Mouse (Mus musculus) CH12.LX (cell line): Measurements from ENCODE around the gene 1700123O20Rik. TPM values are rescaled to one million over a fixed set of nuclear protein-coding genes. Genes with fewer than 3 reads are reported as not detected.

Experiments used
- DNase-seq: peaks from one replicate; pipeline ENCODE4 v3.0.0-alpha.2; 2013; ENCODE audit errors: extremely low read depth
- H3K27ac ChIP-seq: 2 replicates; pipeline ENCODE4 v1.5.1; 2012; ENCODE audit warnings: low read depth, mild to moderate bottlenecking, control low read depth, moderate library complexity; ENCODE audit not compliant: insufficient read depth
- H3K27me3 ChIP-seq: replicated peaks from 2 replicates; pipeline ENCODE3; 2012; ENCODE audit warnings: inconsistent platforms
- H3K36me3 ChIP-seq, 2 experiments: replicated peaks in 1 of 2; 2 replicates each; pipeline versions ENCODE3 to v1.6.1; 2012; ENCODE audit warnings: inconsistent platforms in 1 of 2, low read length in 1 of 2, mild to moderate bottlenecking in 1 of 2, mixed read lengths in 1 of 2, moderate library complexity in 1 of 2; ENCODE audit not compliant: control insufficient read depth in 1 of 2, insufficient read depth in 1 of 2
- H3K4me1 ChIP-seq, 2 experiments: 2 replicates each; pipeline ENCODE4 v1.6.1; 2012; ENCODE audit warnings: inconsistent platforms in 1 of 2, moderate library complexity in 1 of 2; ENCODE audit not compliant: insufficient read depth in 2 of 2, control insufficient read depth in 1 of 2
- H3K4me2 ChIP-seq: 2 replicates; pipeline ENCODE4 v1.6.1; 2012; ENCODE audit warnings: low read depth, mild to moderate bottlenecking, control low read depth; ENCODE audit not compliant: poor library complexity, insufficient read depth, severe bottlenecking
- H3K4me3 ChIP-seq, 3 experiments: fragments of 150-350 bp in 1 of 3; sonication (generic) in 1 of 3; replicated peaks in 1 of 3; 2 replicates each; pipeline versions ENCODE3 to v1.5.1; 2011 to 2012; ENCODE audit warnings: low read depth in 2 of 3, low read length in 2 of 3, mild to moderate bottlenecking in 2 of 3, moderate library complexity in 2 of 3, control low read depth in 1 of 3, improper control_type of control experiment in 1 of 3, inconsistent platforms in 1 of 3, mixed read lengths in 1 of 3; ENCODE audit not compliant: poor library complexity in 1 of 3
- H3K79me2 ChIP-seq: replicated peaks from 2 replicates; pipeline ENCODE4 v1.6.1; 2012; ENCODE audit warnings: mild to moderate bottlenecking, moderate library complexity; ENCODE audit not compliant: control insufficient read depth, poor library complexity, insufficient read depth, severe bottlenecking; ENCODE audit errors: extremely low read depth
- H3K9ac ChIP-seq: 2 replicates; pipeline ENCODE4 v1.6.1; 2012; ENCODE audit warnings: low read depth, mild to moderate bottlenecking, control low read depth, moderate library complexity; ENCODE audit not compliant: insufficient read depth
- H3K9me3 ChIP-seq: replicated peaks from 2 replicates; pipeline ENCODE3; 2012; ENCODE audit warnings: low read length, inconsistent platforms, mixed read lengths
- BHLHE40 ChIP-seq: IDR thresholded peaks from 2 replicates; pipeline ENCODE4 v1.6.1; 2011; ENCODE audit warnings: mild to moderate bottlenecking, low read depth, low read length, improper control_type of control experiment
- CHD1 ChIP-seq: IDR thresholded peaks from 2 replicates; pipeline ENCODE4 v1.6.1; 2012; ENCODE audit warnings: low read depth, low read length, improper control_type of control experiment, inconsistent platforms
- CHD2 ChIP-seq: IDR thresholded peaks from 2 replicates; pipeline ENCODE4 v1.6.1; 2011; ENCODE audit warnings: low read length, improper control_type of control experiment
- CTCF ChIP-seq, 2 experiments: IDR thresholded peaks in 1 of 2; conservative IDR thresholded peaks in 1 of 2; 2 replicates each; pipeline ENCODE4 v1.5.1; 2011 to 2012; ENCODE audit warnings: low read depth in 2 of 2, low read length in 2 of 2, improper control_type of control experiment in 1 of 2, inconsistent platforms in 1 of 2, mild to moderate bottlenecking in 1 of 2, moderate library complexity in 1 of 2
- E2F4 ChIP-seq: IDR thresholded peaks from 2 replicates; pipeline ENCODE4 v1.6.1; 2011; ENCODE audit warnings: low read depth, low read length, improper control_type of control experiment; ENCODE audit not compliant: insufficient replicate concordance
- ELF1 ChIP-seq: IDR thresholded peaks from 2 replicates; pipeline ENCODE4 v1.6.1; 2014; ENCODE audit warnings: low read depth, mild to moderate bottlenecking, inconsistent platforms, low read length, improper control_type of control experiment
- EP300 ChIP-seq: IDR thresholded peaks from 2 replicates; pipeline ENCODE4 v1.6.1; 2011; ENCODE audit warnings: low read length, improper control_type of control experiment
- ETS1 ChIP-seq: conservative IDR thresholded peaks from 2 replicates; pipeline ENCODE4 v1.6.1; 2012; ENCODE audit warnings: low read depth, mild to moderate bottlenecking, inconsistent platforms, low read length, improper control_type of control experiment, moderate library complexity
- GABPA ChIP-seq: IDR thresholded peaks from 2 replicates; pipeline ENCODE4 v1.6.1; 2012; ENCODE audit warnings: low read depth, low read length, improper control_type of control experiment, inconsistent platforms; ENCODE audit not compliant: insufficient replicate concordance
- HCFC1 ChIP-seq: IDR thresholded peaks from 2 replicates; pipeline ENCODE4 v1.6.1; 2012; ENCODE audit warnings: low read depth, mild to moderate bottlenecking, inconsistent platforms, low read length, improper control_type of control experiment
- IRF4 ChIP-seq: IDR thresholded peaks from 2 replicates; pipeline ENCODE4 v1.6.1; 2014; ENCODE audit warnings: low read depth, mild to moderate bottlenecking, inconsistent platforms, low read length, improper control_type of control experiment
- JUN ChIP-seq: IDR thresholded peaks from 2 replicates; pipeline ENCODE4 v1.6.1; 2011; ENCODE audit warnings: low read depth, mild to moderate bottlenecking, low read length, improper control_type of control experiment, moderate library complexity; ENCODE audit not compliant: insufficient read depth
- JUND ChIP-seq: conservative IDR thresholded peaks from 2 replicates; pipeline ENCODE4 v1.6.1; 2011; ENCODE audit warnings: low read depth, low read length, improper control_type of control experiment
- KAT2A ChIP-seq: IDR thresholded peaks from 2 replicates; pipeline ENCODE4 v1.6.1; 2012; ENCODE audit warnings: low read length, improper control_type of control experiment, inconsistent platforms; ENCODE audit not compliant: insufficient replicate concordance
- MAFK ChIP-seq: IDR thresholded peaks from 2 replicates; pipeline ENCODE4 v1.6.1; 2011; ENCODE audit warnings: low read length, improper control_type of control experiment; ENCODE audit not compliant: insufficient replicate concordance
- MAX ChIP-seq: IDR thresholded peaks from 2 replicates; pipeline ENCODE4 v1.6.1; 2011; ENCODE audit warnings: low read length, improper control_type of control experiment
- MAZ ChIP-seq: IDR thresholded peaks from 2 replicates; pipeline ENCODE4 v1.6.1; 2012; ENCODE audit warnings: low read depth, mild to moderate bottlenecking, inconsistent platforms, low read length, improper control_type of control experiment, moderate library complexity
- MEF2A ChIP-seq: IDR thresholded peaks from 2 replicates; pipeline ENCODE4 v1.6.1; 2014; ENCODE audit warnings: low read depth, mild to moderate bottlenecking, inconsistent platforms, low read length, improper control_type of control experiment, borderline replicate concordance
- MXI1 ChIP-seq: IDR thresholded peaks from 2 replicates; pipeline ENCODE4 v1.6.1; 2011; ENCODE audit warnings: mild to moderate bottlenecking, low read depth, low read length, improper control_type of control experiment
- MYC ChIP-seq: IDR thresholded peaks from 2 replicates; pipeline ENCODE4 v1.6.1; 2011; ENCODE audit warnings: low read depth, mild to moderate bottlenecking, improper control_type of control experiment, low read length
- NELFE ChIP-seq: IDR thresholded peaks from 2 replicates; pipeline ENCODE4 v1.6.1; 2011; ENCODE audit warnings: low read depth, low read length, improper control_type of control experiment
- NRF1 ChIP-seq: IDR thresholded peaks from 2 replicates; pipeline ENCODE4 v1.6.1; 2014; ENCODE audit warnings: low read depth, mild to moderate bottlenecking, inconsistent platforms, low read length, improper control_type of control experiment, moderate library complexity
- PAX5 ChIP-seq: IDR thresholded peaks from 2 replicates; pipeline ENCODE4 v1.6.1; 2012; ENCODE audit warnings: low read length, inconsistent platforms, mixed read lengths
- POLR2A ChIP-seq: IDR thresholded peaks from 2 replicates; pipeline ENCODE4 v1.6.1; 2011; ENCODE audit warnings: low read depth, mild to moderate bottlenecking, improper control_type of control experiment, low read length
- POLR2AphosphoS2 ChIP-seq: IDR thresholded peaks from 2 replicates; pipeline ENCODE4 v1.6.1; 2011; ENCODE audit warnings: low read depth, low read length, improper control_type of control experiment
- RAD21 ChIP-seq: IDR thresholded peaks from 2 replicates; pipeline ENCODE4 v1.6.1; 2011; ENCODE audit warnings: low read depth, mild to moderate bottlenecking, low read length, improper control_type of control experiment, moderate library complexity
- RCOR1 ChIP-seq: conservative IDR thresholded peaks from 2 replicates; pipeline ENCODE4 v1.6.1; 2012; ENCODE audit warnings: low read depth, mild to moderate bottlenecking, inconsistent platforms, low read length, improper control_type of control experiment
- SIN3A ChIP-seq: IDR thresholded peaks from 2 replicates; pipeline ENCODE4 v1.6.1; 2012; ENCODE audit warnings: low read length, improper control_type of control experiment, inconsistent platforms
- SMC3 ChIP-seq: IDR thresholded peaks from 2 replicates; pipeline ENCODE4 v1.6.1; 2011; ENCODE audit warnings: low read depth, low read length, improper control_type of control experiment
- TBP ChIP-seq: conservative IDR thresholded peaks from 2 replicates; pipeline ENCODE4 v1.6.1; 2011; ENCODE audit warnings: low read depth, low read length, improper control_type of control experiment
- TCF12 ChIP-seq: IDR thresholded peaks from 2 replicates; pipeline ENCODE4 v1.6.1; 2014; ENCODE audit warnings: low read depth, mild to moderate bottlenecking, inconsistent platforms, low read length, improper control_type of control experiment
- UBTF ChIP-seq: IDR thresholded peaks from 2 replicates; pipeline ENCODE4 v1.6.1; 2012; ENCODE audit warnings: low read depth, mild to moderate bottlenecking, inconsistent platforms, low read length, improper control_type of control experiment, moderate library complexity
- USF1 ChIP-seq: IDR thresholded peaks from 2 replicates; pipeline ENCODE4 v1.6.1; 2014; ENCODE audit warnings: low read depth, mild to moderate bottlenecking, inconsistent platforms, low read length, improper control_type of control experiment
- USF2 ChIP-seq: conservative IDR thresholded peaks from 2 replicates; pipeline ENCODE4 v1.6.1; 2011; ENCODE audit warnings: low read depth, low read length, improper control_type of control experiment
- ZC3H11A ChIP-seq: IDR thresholded peaks from 2 replicates; pipeline ENCODE4 v1.6.1; 2012; ENCODE audit warnings: low read depth, mild to moderate bottlenecking, inconsistent platforms, low read length, improper control_type of control experiment
- ZKSCAN1 ChIP-seq: IDR thresholded peaks from 2 replicates; pipeline ENCODE4 v1.6.1; 2012; ENCODE audit warnings: low read depth, inconsistent platforms, low read length, improper control_type of control experiment, borderline replicate concordance
- ZMIZ1 ChIP-seq: IDR thresholded peaks from 2 replicates; pipeline ENCODE4 v1.6.1; 2012; ENCODE audit warnings: low read depth, mild to moderate bottlenecking, inconsistent platforms, low read length, improper control_type of control experiment
- ZNF384 ChIP-seq: IDR thresholded peaks from 2 replicates; pipeline ENCODE4 v1.6.1; 2012; ENCODE audit warnings: low read depth, low read length, improper control_type of control experiment, inconsistent platforms
- dilution Hi-C: fragments of 300-500 bp; cut with MboI; formaldehyde crosslinking; loops from 2 replicates; pipeline ENCODE4 v1.14.3; 2020; ENCODE audit warnings: low sequenced_read_pairs; ENCODE audit not compliant: extremely low pct_unique_long_range_greater_than_20kb, extremely low pct_ligation_motif_present
- in situ Hi-C: fragments of 300-500 bp; cut with MboI; formaldehyde crosslinking; loops from 3 replicates; pipeline ENCODE4 v1.14.3; 2019; ENCODE audit warnings: low sequenced_read_pairs, low pct_ligation_motif_present, low pct_unique_long_range_greater_than_20kb, mixed read lengths
- polyA plus RNA-seq: library from polyadenylated mRNA; unstranded; fragments of >175 nt; gene quantifications from 2 replicates; pipeline ENCODE4 v1.2.1, GENCODE M21; 2012; ENCODE audit warnings: low read depth; ENCODE audit not compliant: insufficient read length
- total RNA-seq, 2 experiments: library from RNA; depleted of rRNA; stranded (reverse); fragments of 300-350 nt in 1 of 2; fragments of >200 nt in 1 of 2; gene quantifications; 2 replicates each; pipeline ENCODE4 v1.2.3; 2012 to 2014

1700123O20Rik gene
- 33.1 and 37.4 TPM in 2 replicates for total RNA-seq (2012; rRNA removed)
- 56.0 and 59.1 TPM in 2 replicates for total RNA-seq (2014; rRNA removed)
- polyA plus RNA-seq: 60.7 and 63.3 TPM in 2 replicates

GRCm38 (mm10) chr14:54686063-54686521 is at the start of gene 1700123O20Rik:
TSS of gene 1700123O20Rik (plus strand) at chr14:54686216.
- peak; percentile 92 for DNase-seq

GRCm38 (mm10) chr14:54636954-54637353 is 49.1 kb upstream of the 1700123O20Rik start:
- in situ Hi-C loops: loop anchor here (5.0 to 25.0 kb wide), 3 partner anchors 45 to 575 kb away; partner anchors contain the start of gene Ajuba
- H3K4me1 ChIP-seq: peaks cover 5 to 14% of the 10 kb centered on the region in 2 experiments; a peak in 2 of 4 replicates
- H3K4me3 ChIP-seq: no peak overlapping the region
- no peaks in the 10 kb centered on the region for H3K79me2 ChIP-seq
- no peak for DNase-seq
- H3K4me2 ChIP-seq: no peak overlapping the region
- dilution Hi-C loops: no loop called here
- no peak overlapping the region for H3K27ac ChIP-seq
- TF ChIP-seq ELF1 (no peak), JUN (no peak), MEF2A (no peak), MAFK (no peak), RAD21 (peak; percentile 33), CTCF (conservative IDR thresholded peaks at IDR 0.05 in 1 of 2, IDR thresholded peaks at IDR 0.05 in 1 of 2; ENCODE audit: low read depth in 2 of 2, low read length in 2 of 2) (peak; percentile 88 to 99), USF1 (no peak), SIN3A (no peak), SMC3 (peak; percentile 73), MAZ (no peak), ZKSCAN1 (no peak), NRF1 (no peak), POLR2A (no peak), MYC (no peak), TBP (no peak)
- TF ChIP-seq, all 38 proteins: peak for 3
- no peaks in the 10 kb centered on the region for H3K27me3 ChIP-seq
- no peak overlapping the region for H3K9ac ChIP-seq
- no peaks in the 10 kb centered on the region for H3K9me3 ChIP-seq
- H3K36me3 ChIP-seq: peaks cover 44 to 96% of the 10 kb centered on the region in 2 experiments

More at GRCm38 (mm10) chr14:54686063-54686521, at the start of gene 1700123O20Rik:
- H3K79me2 ChIP-seq: peaks cover 61% of the 10 kb centered on the region
- peak within 1 kb of the TSS; percentile 98 for H3K4me2 ChIP-seq
- TF ChIP-seq NELFE (no peak; the same call in 1 of the 2 replicates), ZNF384 (no peak), RCOR1 (no peak), HCFC1 (no peak), ZKSCAN1 (no peak), ELF1 (peak; percentile 70), SIN3A (peak; percentile 87), ZMIZ1 (peak; percentile 78; the same call in 1 of the 2 replicates), MAFK (no peak), MXI1 (peak; percentile 54; the same call in 1 of the 2 replicates), NRF1 (peak; percentile 86), MEF2A (peak; percentile 60), ETS1 (0 out of 2 replicates have a peak, but pooled peaks have one; percentile 21), EP300 (no peak), USF1 (no peak), BHLHE40 (no peak), PAX5 (no peak), USF2 (no peak), IRF4 (peak; percentile 62; the same call in 1 of the 2 replicates), MAX (peak; percentile 67; the same call in 1 of the 2 replicates), TCF12 (no peak), JUND (no peak), JUN (no peak), POLR2AphosphoS2 (no peak), SMC3 (no peak), RAD21 (no peak), MYC (no peak), ZC3H11A (no peak), TBP (no peak), GABPA (no peak), CHD2 (peak; percentile 74), E2F4 (no peak), MAZ (no peak), UBTF (0 out of 2 replicates have a peak, but pooled peaks have one; percentile 74), POLR2A (peak; percentile 80), CHD1 (no peak), KAT2A (no peak), CTCF (conservative IDR thresholded peaks at IDR 0.05 in 1 of 2, IDR thresholded peaks at IDR 0.05 in 1 of 2; ENCODE audit: low read depth in 2 of 2, low read length in 2 of 2) (peak in 1 of 2 experiments; percentile 35; a peak in 2 of 4 replicates)
- H3K9me3 ChIP-seq: no peaks in the 10 kb centered on the region
- H3K4me3 ChIP-seq: peak within 1 kb of the TSS; percentile 81 to 98 (median 82)
- peak within 1 kb of the TSS; percentile 99 for H3K9ac ChIP-seq
- peaks cover 25 to 56% of the 10 kb centered on the region in 2 experiments for H3K36me3 ChIP-seq
- dilution Hi-C loops (no loop called here), in situ Hi-C loops (no loop called here)
- H3K4me1 ChIP-seq: peaks cover 2 to 44% of the 10 kb centered on the region in 2 experiments; a peak in 3 of 4 replicates
- peak within 1 kb of the TSS; percentile 78 for H3K27ac ChIP-seq
- no peaks in the 10 kb centered on the region for H3K27me3 ChIP-seq
